Mouse (Mus musculus) erythroid progenitor cell, adult 5-6 weeks (primary cell): ENCODE measurements at regions not wholly inside any gene's neighbourhood (a gene's known extent, or its start where the extent isn't known, plus 50 kb on each side); places are given as distances from the start of the nearest gene placed in this dataset.
"Not testable (repeated sequence)": the region's sequence is repeated elsewhere in the genome, so short reads cannot be mapped to it uniquely, and the experiment has no call there.

ENCODE experiments used
- ATAC-seq: replicated peaks from 2 replicates; pipeline ENCODE4 v1.8.0; 2016; ENCODE audit warnings: moderate number of reproducible peaks, mild to moderate bottlenecking, moderate TSS enrichment, inconsistent platforms; ENCODE audit not compliant: poor library complexity, low FRiP score, severe bottlenecking

DNA sequence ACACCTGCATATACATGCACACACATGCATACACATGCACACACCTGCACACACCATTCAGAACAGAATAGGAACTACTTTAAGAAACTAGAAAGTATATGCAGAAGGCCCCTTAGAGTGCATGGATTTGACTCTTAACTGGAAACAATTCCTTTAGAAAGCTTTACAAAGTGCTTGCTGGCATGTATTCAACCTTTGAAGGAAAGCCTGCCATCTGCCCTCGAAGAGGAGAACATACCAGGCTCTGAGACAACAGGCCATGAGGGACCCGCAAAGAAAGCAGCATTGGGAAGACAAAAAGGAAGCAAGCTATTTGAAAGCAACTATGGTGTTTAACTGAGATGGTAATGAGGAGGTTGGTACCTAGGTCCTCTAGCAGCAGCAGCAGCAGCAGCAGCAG, 74.0 kb upstream of the Spon1 start:
- no peak for ATAC-seq

DNA sequence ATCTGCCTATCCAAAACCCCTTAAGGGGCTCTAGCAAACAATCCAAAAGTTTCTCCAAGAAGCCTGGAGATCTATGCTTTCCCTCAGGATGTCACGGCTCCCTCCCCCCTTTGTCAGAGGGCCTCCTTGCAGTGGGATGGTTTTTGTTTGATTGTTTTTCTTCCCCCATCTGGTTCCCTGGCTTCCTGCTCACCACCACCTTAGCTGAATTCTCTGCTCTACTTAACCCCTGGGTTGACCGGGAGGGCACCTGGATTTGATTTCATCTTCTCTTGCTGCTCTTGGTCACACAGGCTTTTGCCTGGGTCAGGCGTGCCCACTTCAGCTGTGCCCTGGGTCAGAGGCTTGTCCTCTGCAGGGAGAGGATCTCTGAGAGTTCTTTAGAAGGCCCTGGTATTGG, 72.3 kb upstream of the Spon1 start:
- no peak for ATAC-seq

DNA sequence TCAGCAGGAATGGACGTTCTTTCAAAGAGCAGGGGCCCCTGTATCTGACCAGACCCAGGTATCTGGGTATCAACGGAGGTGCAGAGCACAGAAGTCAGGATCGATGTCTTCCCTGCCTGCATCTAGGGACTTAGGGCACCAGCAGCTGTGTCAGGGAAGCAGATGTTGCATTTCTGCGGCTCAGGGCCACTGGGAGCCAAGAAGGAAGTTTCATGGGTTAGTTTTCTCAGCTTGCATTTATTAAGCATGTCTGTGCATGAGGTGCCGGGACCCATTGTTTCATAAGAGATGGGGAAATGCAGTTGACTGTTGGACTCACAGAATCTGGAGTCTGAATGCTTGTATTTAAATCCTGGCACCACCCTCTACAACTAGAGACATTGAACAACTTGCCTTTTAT, 71.3 kb upstream of the Spon1 start:
- no peak for ATAC-seq

DNA sequence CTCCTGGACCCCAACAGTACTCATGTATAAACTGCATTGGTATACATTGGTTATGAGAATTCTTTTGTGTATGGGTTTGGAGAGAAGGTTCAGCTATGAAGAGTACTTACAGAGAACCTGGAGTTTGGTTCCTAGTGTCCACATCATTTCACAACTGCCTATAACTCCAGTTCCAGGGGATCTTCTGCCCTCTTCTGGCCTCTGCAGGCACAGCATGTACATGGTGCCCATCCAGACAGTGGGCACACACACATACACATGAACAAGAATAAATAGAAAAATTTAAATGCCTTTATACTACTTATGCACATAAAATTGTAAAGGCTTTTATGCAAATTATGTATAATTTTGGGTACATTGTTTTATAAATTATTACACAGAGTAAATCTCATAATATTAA, 59.9 kb upstream of the Spon1 start:
- no peak for ATAC-seq

DNA sequence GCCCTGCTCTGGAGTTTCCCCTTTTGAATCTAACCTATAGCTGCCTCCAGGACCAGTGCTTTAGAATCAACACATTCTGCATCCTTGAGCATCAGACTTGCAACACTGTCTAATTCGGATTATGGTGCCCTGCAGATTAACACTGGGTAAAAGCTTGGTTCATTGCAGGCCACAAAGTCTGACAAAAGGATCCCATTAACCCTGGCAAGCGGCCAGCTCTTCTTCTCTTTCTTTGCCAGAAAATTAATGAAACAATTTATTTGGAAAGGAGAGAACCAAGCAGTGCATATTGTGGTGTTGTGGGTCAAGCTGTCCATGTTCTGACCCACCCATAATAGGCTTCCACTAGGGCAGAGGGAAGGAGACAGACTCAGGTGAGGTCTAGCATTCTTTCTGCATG, 58.2 kb upstream of the Spon1 start:
- no peak for ATAC-seq

DNA sequence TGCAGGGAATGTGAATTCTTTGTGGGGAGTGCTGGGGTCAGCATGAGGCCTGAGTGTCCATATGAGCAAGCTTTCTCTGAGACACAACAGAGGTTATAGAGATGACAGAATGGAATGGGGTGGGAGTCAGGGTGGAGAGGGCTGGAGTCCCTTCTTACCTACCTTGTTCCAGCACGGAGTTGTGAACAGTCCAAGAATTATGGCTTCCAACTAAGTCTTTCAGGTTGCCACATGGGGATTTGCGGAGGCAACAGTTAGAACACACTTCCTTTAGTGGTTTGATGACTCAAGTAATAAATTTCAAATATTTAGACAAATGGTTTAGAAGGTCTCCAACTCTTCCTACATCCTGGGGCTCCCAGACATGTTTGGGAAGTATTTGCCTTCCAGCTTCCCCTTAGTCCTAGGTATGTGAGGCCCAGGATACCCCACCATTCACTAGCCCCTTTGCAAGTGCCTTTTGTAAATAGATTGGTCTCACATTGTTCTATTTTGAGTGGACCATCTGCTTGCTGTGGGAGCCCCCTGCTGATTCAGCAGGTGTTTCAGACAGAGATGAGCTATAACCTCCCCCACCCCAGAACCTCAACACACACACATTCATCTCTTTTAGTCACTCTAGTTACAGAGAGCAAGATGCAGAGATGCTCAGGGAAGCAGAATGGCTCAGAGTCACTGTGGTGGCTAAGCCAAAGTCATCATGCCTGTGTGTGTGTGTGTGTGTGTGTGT, 55.1 kb upstream of the Spon1 start:
- ATAC-seq: no peak

GRCm38 (mm10) chr7:113711356-113711755, 54.4 kb upstream of the Spon1 start:
- not testable (repeated sequence) for ATAC-seq
